Mouse (Mus musculus): Measurements from ENCODE around the gene 4933402N03Rik. TPM values are rescaled to one million over a fixed set of nuclear protein-coding genes. Genes with fewer than 3 reads are reported as not detected.

The 4933402N03Rik gene
- polyA plus RNA-seq (2017; shearing (Covaris generic)) = not detected

GRCm38 (mm10) chr7:131146214-131146613, at the start of gene 4933402N03Rik:
Gene 4933402N03Rik, minus strand, starts transcription at chr7:131146314.

GRCm38 (mm10) chr7:131174121-131174520, 28.0 kb upstream of the 4933402N03Rik start, which contains the start of gene 5430419D17Rik:
Gene 5430419D17Rik, plus strand, starts transcription at chr7:131174402.

Other genes with a start within 250 kb of the 4933402N03Rik start
- gene Htra1, start 210.2 kb downstream of the 4933402N03Rik start, polyA plus RNA-seq (2017; shearing (Covaris generic)) = 0.32 TPM
- gene Dmbt1, start 114.3 kb downstream of the 4933402N03Rik start, polyA plus RNA-seq (2017; shearing (Covaris generic)) = not detected
- 0.07 TPM for gene 5430419D17Rik, start 28.1 kb upstream of the 4933402N03Rik start, polyA plus RNA-seq (2017; shearing (Covaris generic))
- gene Cuzd1, start 176.0 kb upstream of the 4933402N03Rik start, polyA plus RNA-seq (2017; shearing (Covaris generic)) = not detected
- gene Fam24b, start 183.2 kb upstream of the 4933402N03Rik start, polyA plus RNA-seq (2017; shearing (Covaris generic)) = not detected
- gene Fam24a, start 187.6 kb upstream of the 4933402N03Rik start, polyA plus RNA-seq (2017; shearing (Covaris generic)) = not detected
- 24.4 TPM for gene 2310057M21Rik, start 216.4 kb upstream of the 4933402N03Rik start, polyA plus RNA-seq (2017; shearing (Covaris generic))
- 46.3 TPM for gene Pstk, start 224.8 kb upstream of the 4933402N03Rik start, polyA plus RNA-seq (2017; shearing (Covaris generic))